23 mouse cellular contexts compared by ENCODE assay signal in genomic region chr9:68845556-68845955, GRCm38 (mm10).
DNase-seq lines count a peak whose midpoint lies in the region; ATAC-seq and TF ChIP-seq lines count a peak whose summit lies in the region.
"Had no signal": no experiment of that assay in that cellular context is flagged by ENCODE, and none has a peak within 500 bp of the region (broad histone marks: within the 10 kb centered on the region; RNA-seq: fewer than 3 reads in every experiment).

No protein-coding gene starts in this region.

- no peak for TF ChIP-seq CTCF in midbrain, postnatal 0 days (IDR thresholded peaks at IDR 0.05)

- DNase-seq in cerebellum, postnatal 10 days = peak; percentile 75
- no peak for DNase-seq in cerebellum, adult 8-10 months
- DNase-seq in midbrain, postnatal 0 days (ENCODE audit: low spot score) = peak; percentile 59
- peak; percentile 31 for DNase-seq in retina, embryonic 14.5 days (ENCODE audit: low spot score)
- no peak for DNase-seq in thymus, postnatal 36 days
- DNase-seq: adrenal gland, adult 2 months; B cell, adult 2 months; heart, postnatal 36 days; kidney, adult 2 months; liver, embryonic 13.5 days; lung, postnatal 36 days had no signal

- no peak overlapping the region for H3K4me3 ChIP-seq in hindbrain, embryonic 15.5 days
- no peak overlapping the region for H3K4me3 ChIP-seq in hindbrain, embryonic 13.5 days
- no peak overlapping the region for H3K4me3 ChIP-seq in midbrain, postnatal 0 days (ENCODE audit: low read depth, low read length)
- no peak overlapping the region for H3K4me3 ChIP-seq in midbrain, embryonic 16.5 days (ENCODE audit: low read depth, low read length)
- H3K4me3 ChIP-seq: forebrain, embryonic 12.5 days; heart, embryonic 15.5 days; liver, embryonic 13.5 days; lung, embryonic 15.5 days; megakaryocyte, embryonic 14.5 days; midbrain, embryonic 13.5 days had no signal

- no peak overlapping the region for H3K9ac ChIP-seq in hindbrain, embryonic 15.5 days
- H3K9ac ChIP-seq in hindbrain, embryonic 13.5 days = no peak overlapping the region
- H3K9ac ChIP-seq in midbrain, postnatal 0 days (replicated peaks; ENCODE audit: low read length, poor library complexity, severe bottlenecking) = no peak overlapping the region
- H3K9ac ChIP-seq in midbrain, embryonic 16.5 days (ENCODE audit: low read depth, low read length) = no peak overlapping the region
- H3K9ac ChIP-seq: forebrain, embryonic 12.5 days; heart, embryonic 15.5 days; liver, embryonic 13.5 days; lung, embryonic 15.5 days; midbrain, embryonic 13.5 days had no signal

- no peaks in the 10 kb centered on the region for H3K27me3 ChIP-seq in hindbrain, embryonic 15.5 days
- H3K27me3 ChIP-seq in hindbrain, embryonic 13.5 days = no peaks in the 10 kb centered on the region
- no peaks in the 10 kb centered on the region for H3K27me3 ChIP-seq in midbrain, postnatal 0 days (ENCODE audit: insufficient read depth, low read length)
- H3K27me3 ChIP-seq in midbrain, embryonic 16.5 days (ENCODE audit: control insufficient read depth, insufficient read depth, low read depth, low read length) = no peaks in the 10 kb centered on the region
- H3K27me3 ChIP-seq: CH12.LX; forebrain, embryonic 12.5 days; heart, embryonic 15.5 days; liver, embryonic 13.5 days; lung, embryonic 15.5 days; megakaryocyte, embryonic 14.5 days; midbrain, embryonic 13.5 days had no signal

- H3K4me2 ChIP-seq in hindbrain, embryonic 15.5 days = no peak overlapping the region
- H3K4me2 ChIP-seq in hindbrain, embryonic 13.5 days = no peak overlapping the region
- no peak overlapping the region for H3K4me2 ChIP-seq in midbrain, postnatal 0 days (ENCODE audit: low read depth, low read length, poor library complexity, severe bottlenecking)
- H3K4me2 ChIP-seq in midbrain, embryonic 16.5 days (ENCODE audit: low read length) = no peak overlapping the region
- H3K4me2 ChIP-seq: forebrain, embryonic 12.5 days; heart, embryonic 15.5 days; liver, embryonic 13.5 days; lung, embryonic 15.5 days; midbrain, embryonic 13.5 days had no signal

- H3K4me1 ChIP-seq in hindbrain, embryonic 15.5 days (replicated peaks) = peaks cover 21% of the 10 kb centered on the region
- H3K4me1 ChIP-seq in hindbrain, embryonic 13.5 days (replicated peaks) = peaks cover 34% of the 10 kb centered on the region
- H3K4me1 ChIP-seq in midbrain, postnatal 0 days (ENCODE audit: insufficient read depth, low read length) = peaks cover 2% of the 10 kb centered on the region; the same call in 1 of the 2 replicates
- H3K4me1 ChIP-seq in midbrain, embryonic 16.5 days (ENCODE audit: control insufficient read depth, insufficient read depth, low read length) = peaks cover 10% of the 10 kb centered on the region
- H3K4me1 ChIP-seq: heart, embryonic 15.5 days; liver, embryonic 13.5 days; lung, embryonic 15.5 days; megakaryocyte, embryonic 14.5 days had no signal

- H3K9me3 ChIP-seq in hindbrain, embryonic 15.5 days = no peaks in the 10 kb centered on the region
- no peaks in the 10 kb centered on the region for H3K9me3 ChIP-seq in hindbrain, embryonic 13.5 days
- no peaks in the 10 kb centered on the region for H3K9me3 ChIP-seq in midbrain, postnatal 0 days (ENCODE audit: low read length)
- H3K9me3 ChIP-seq in midbrain, embryonic 16.5 days (replicated peaks; ENCODE audit: control insufficient read depth, low read length, poor library complexity, severe bottlenecking) = no peaks in the 10 kb centered on the region
- H3K9me3 ChIP-seq: forebrain, embryonic 12.5 days; heart, embryonic 15.5 days; liver, embryonic 13.5 days; lung, embryonic 15.5 days; megakaryocyte, embryonic 14.5 days; midbrain, embryonic 13.5 days had no signal

- H3K27ac ChIP-seq in hindbrain, embryonic 15.5 days (replicated peaks) = no peak overlapping the region
- H3K27ac ChIP-seq in hindbrain, embryonic 13.5 days = no peak overlapping the region
- no peak overlapping the region for H3K27ac ChIP-seq in midbrain, postnatal 0 days (ENCODE audit: low read depth, low read length)
- no peak overlapping the region for H3K27ac ChIP-seq in midbrain, embryonic 16.5 days (ENCODE audit: low read length)
- H3K27ac ChIP-seq: forebrain, embryonic 12.5 days; heart, embryonic 15.5 days; kidney, postnatal 0 days; liver, embryonic 13.5 days; lung, embryonic 15.5 days; midbrain, embryonic 13.5 days had no signal

- 41% methylated on average over 2 of the region's 2 CpGs for WGBS in hindbrain, embryonic 15.5 days
- WGBS in hindbrain, embryonic 13.5 days = 40% methylated on average over 2 of the region's 2 CpGs
- 53% methylated on average over 2 of the region's 2 CpGs for WGBS in midbrain, postnatal 0 days
- WGBS in midbrain, embryonic 16.5 days = 50% methylated on average over 2 of the region's 2 CpGs

- no peaks in the 10 kb centered on the region for H3K36me3 ChIP-seq in hindbrain, embryonic 15.5 days
- H3K36me3 ChIP-seq in hindbrain, embryonic 13.5 days = no peaks in the 10 kb centered on the region
- H3K36me3 ChIP-seq in midbrain, postnatal 0 days (ENCODE audit: insufficient read depth, low read length) = no peaks in the 10 kb centered on the region
- H3K36me3 ChIP-seq in midbrain, embryonic 16.5 days (ENCODE audit: control insufficient read depth, insufficient read depth, low read length) = no peaks in the 10 kb centered on the region
- H3K36me3 ChIP-seq: forebrain, embryonic 12.5 days; G1E; heart, embryonic 15.5 days; liver, embryonic 13.5 days; lung, embryonic 15.5 days; midbrain, embryonic 13.5 days had no signal

- ATAC-seq in hindbrain, embryonic 15.5 days (ENCODE audit: low FRiP score, low read depth) = peak; percentile 27; the same call in 1 of the 2 replicates
- no peak for ATAC-seq in hindbrain, embryonic 13.5 days (ENCODE audit: low FRiP score)
- ATAC-seq in midbrain, postnatal 0 days (ENCODE audit: low FRiP score) = no peak
- ATAC-seq in midbrain, embryonic 16.5 days = no peak
- ATAC-seq: midbrain, embryonic 13.5 days; Patski had no signal

Comparison
In these comparisons a context has a peak if more than half of its experiments do, and no peak if none do; other contexts are left out.
1. DNase-seq: peak in cerebellum, postnatal 10 days (2 of 2), midbrain, postnatal 0 days (single experiment) and retina, embryonic 14.5 days (single experiment); none in cerebellum, adult 8-10 months (single experiment) and thymus, postnatal 36 days (0 of 2).